Mouse (Mus musculus) Muller cell, postnatal 12 days (primary cell): ENCODE results near the gene Ifitm7.
A peak's percentile ranks its signal among the peaks of the same experiment; 100 is the strongest.

ENCODE experiments used
- DNase-seq: peaks from one replicate; pipeline ENCODE4 v3.0.0-alpha.2; 2015; ENCODE audit errors: inconsistent ontology term

The Ifitm7 gene

GRCm38 (mm10) chr16:13986574-13987478 is at the start of gene Ifitm7, which contains the start of gene 2900011O08Rik:
Ifitm7 (minus strand) TSS chr16:13986888.
2900011O08Rik (plus strand) TSS chr16:13986604.
- peak; percentile 58 for DNase-seq

GRCm38 (mm10) chr16:14033076-14033475 is 46.4 kb upstream of the Ifitm7 start:
- DNase-seq = no peak

GRCm38 (mm10) chr16:14030650-14031049 is 44.0 kb upstream of the Ifitm7 start:
- DNase-seq = no peak

- DNase-seq = peak; percentile 48
These were observed 43.2 kb upstream of the Ifitm7 start for GRCm38 (mm10) chr16:14029851-14030250.

- no peak for DNase-seq
These were observed 42.4 kb upstream of the Ifitm7 start for GRCm38 (mm10) chr16:14029072-14029471.

- DNase-seq = peak; percentile 79
These were observed 38.7 kb upstream of the Ifitm7 start for GRCm38 (mm10) chr16:14025091-14025990.

GRCm38 (mm10) chr16:14021166-14021822 is 34.6 kb upstream of the Ifitm7 start:
- DNase-seq = no peak

- DNase-seq = no peak
These were observed 30.6 kb upstream of the Ifitm7 start for GRCm38 (mm10) chr16:14017306-14017705.

GRCm38 (mm10) chr16:14009966-14010365 is 23.3 kb upstream of the Ifitm7 start:
- DNase-seq = no peak

GRCm38 (mm10) chr16:14008708-14009107 is 22.0 kb upstream of the Ifitm7 start:
- no peak for DNase-seq

GRCm38 (mm10) chr16:14008081-14008480 is 21.4 kb upstream of the Ifitm7 start:
- DNase-seq = no peak

- no peak for DNase-seq
These were observed 18.6 kb upstream of the Ifitm7 start for GRCm38 (mm10) chr16:14005266-14005665.

- no peak for DNase-seq
These were observed 18.0 kb upstream of the Ifitm7 start for GRCm38 (mm10) chr16:14004726-14005125.

- DNase-seq = no peak
These were observed 17.5 kb upstream of the Ifitm7 start for GRCm38 (mm10) chr16:14004170-14004569.

GRCm38 (mm10) chr16:14003386-14004130 is 16.9 kb upstream of the Ifitm7 start:
- DNase-seq = no peak

- no peak for DNase-seq
These were observed 7.8 kb upstream of the Ifitm7 start for GRCm38 (mm10) chr16:13994502-13994901.

- DNase-seq = no peak
These were observed 7.4 kb upstream of the Ifitm7 start for GRCm38 (mm10) chr16:13994076-13994475.

GRCm38 (mm10) chr16:13992518-13993248 is 6.0 kb upstream of the Ifitm7 start:
- DNase-seq = no peak

- DNase-seq = no peak
These were observed 503 bp downstream of the Ifitm7 start for GRCm38 (mm10) chr16:13986197-13986573.

- no peak for DNase-seq
These were observed 3.5 kb downstream of the Ifitm7 start for GRCm38 (mm10) chr16:13983161-13983560.
